Mouse (Mus musculus) ES-E14 (cell line): ENCODE results near the gene Rnf169. TPM values are rescaled to one million over a fixed set of nuclear protein-coding genes. Genes with fewer than 3 reads are reported as not detected.
A peak's percentile ranks its signal among the peaks of the same experiment; 100 is the strongest.

Experiments used
- DNase-seq: peaks from one replicate; pipeline ENCODE4 v3.0.0-alpha.2; 2013; ENCODE audit warnings: low read depth, low spot score
- H3K27ac ChIP-seq: 2 replicates; pipeline ENCODE4 v1.5.1; 2012; ENCODE audit warnings: low read depth, mild to moderate bottlenecking, low read length, moderate library complexity, mixed read lengths; ENCODE audit not compliant: poor library complexity, insufficient read depth, severe bottlenecking
- H3K36me3 ChIP-seq: 2 replicates; pipeline ENCODE4 v1.6.1; 2012; ENCODE audit warnings: mild to moderate bottlenecking, low read length, moderate library complexity, mixed read lengths; ENCODE audit not compliant: control insufficient read depth, poor library complexity, insufficient read depth, severe bottlenecking
- H3K4me1 ChIP-seq, 2 experiments: fragments of 150-350 bp in 1 of 2; sonication (generic) in 1 of 2; 2 replicates each; pipeline ENCODE4 v1.6.1; 2012; ENCODE audit warnings: low read length in 2 of 2, mild to moderate bottlenecking in 1 of 2, mixed read lengths in 1 of 2; ENCODE audit not compliant: control insufficient read depth in 2 of 2, insufficient read depth in 2 of 2, poor library complexity in 1 of 2
- H3K4me3 ChIP-seq, 2 experiments: fragments of 150-350 bp in 1 of 2; sonication (generic) in 1 of 2; 2 replicates each; pipeline ENCODE4 v1.5.1; 2012; ENCODE audit warnings: low read length in 2 of 2, low read depth in 1 of 2, mild to moderate bottlenecking in 1 of 2, mixed read lengths in 1 of 2; ENCODE audit not compliant: insufficient read depth in 1 of 2, poor library complexity in 1 of 2, severe bottlenecking in 1 of 2
- H3K9ac ChIP-seq: 2 replicates; pipeline ENCODE4 v1.6.1; 2012; ENCODE audit warnings: low read depth, mild to moderate bottlenecking, low read length, mixed read lengths; ENCODE audit not compliant: poor library complexity, insufficient read depth, severe bottlenecking
- H3K9me3 ChIP-seq: fragments of 150-350 bp; sonication (generic); 2 replicates; pipeline ENCODE4 v1.6.1; 2012; ENCODE audit warnings: low read depth, mild to moderate bottlenecking, low read length; ENCODE audit not compliant: control insufficient read depth, insufficient read depth
- CHD2 ChIP-seq: IDR thresholded peaks from 2 replicates; pipeline ENCODE4 v1.6.1; 2014; ENCODE audit warnings: mild to moderate bottlenecking, low read depth, low read length, inconsistent platforms
- HCFC1 ChIP-seq: IDR thresholded peaks from 2 replicates; pipeline ENCODE4 v1.6.1; 2012; ENCODE audit warnings: low read length, inconsistent platforms, borderline replicate concordance; ENCODE audit not compliant: insufficient read depth
- MAFK ChIP-seq: IDR thresholded peaks from 2 replicates; pipeline ENCODE4 v1.6.1; 2014; ENCODE audit warnings: mild to moderate bottlenecking, low read depth, low read length, inconsistent platforms; ENCODE audit not compliant: insufficient read depth
- ZC3H11A ChIP-seq: IDR thresholded peaks from 2 replicates; pipeline ENCODE4 v1.6.1; 2012; ENCODE audit warnings: low read depth, mild to moderate bottlenecking, inconsistent platforms, low read length, borderline replicate concordance
- ZNF384 ChIP-seq: IDR thresholded peaks from 2 replicates; pipeline ENCODE4 v1.6.1; 2012; ENCODE audit warnings: low read depth, low read length, inconsistent platforms
- in situ Hi-C, 2 experiments: fragments of 600-800 bp; cut with MboI; formaldehyde crosslinking; loops; one replicate each; pipeline ENCODE4 v1.15.1; 2025; ENCODE audit warnings: low sequenced_read_pairs in 2 of 2, inconsistent platforms in 1 of 2; ENCODE audit not compliant: unreplicated experiment in 2 of 2
- total RNA-seq: library from RNA; depleted of rRNA; stranded (reverse); fragments of 300-350 nt; gene quantifications from 2 replicates; pipeline ENCODE4 v1.2.3, GENCODE M21; 2012

Gene Rnf169
- total RNA-seq, 1 experiment = 19.2 TPM

DNA sequence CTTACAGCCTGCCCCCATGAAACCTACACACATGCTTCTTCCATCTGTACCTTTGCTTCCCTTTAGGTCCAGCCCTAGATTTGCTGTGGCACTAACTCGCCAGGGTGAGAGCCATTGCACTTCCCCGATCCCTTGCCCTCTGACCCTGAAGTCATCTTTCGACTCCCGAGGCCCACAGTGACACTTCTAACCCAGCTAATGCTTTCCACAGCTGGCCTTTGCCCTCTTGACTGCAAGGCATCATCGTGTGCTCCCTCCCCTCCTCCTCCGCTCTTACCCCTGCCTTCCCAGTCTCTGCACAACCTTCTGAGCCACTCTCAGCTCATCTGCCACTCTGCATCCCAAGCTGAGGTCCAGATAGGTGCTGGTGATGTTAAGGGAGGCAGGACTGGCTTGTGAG, 32.3 kb upstream of the Rnf169 start:
- no peak overlapping the region for H3K9ac ChIP-seq
- no peaks in the 10 kb centered on the region for H3K36me3 ChIP-seq
- no peak overlapping the region for H3K27ac ChIP-seq
- no peaks in the 10 kb centered on the region for H3K9me3 ChIP-seq
- no peak for DNase-seq
- no peaks in the 10 kb centered on the region; a peak in 1 of 4 replicates for H3K4me1 ChIP-seq
- no peak overlapping the region for H3K4me3 ChIP-seq
- TF ChIP-seq HCFC1 = no peak
- in situ Hi-C loops = no loop called here

DNA sequence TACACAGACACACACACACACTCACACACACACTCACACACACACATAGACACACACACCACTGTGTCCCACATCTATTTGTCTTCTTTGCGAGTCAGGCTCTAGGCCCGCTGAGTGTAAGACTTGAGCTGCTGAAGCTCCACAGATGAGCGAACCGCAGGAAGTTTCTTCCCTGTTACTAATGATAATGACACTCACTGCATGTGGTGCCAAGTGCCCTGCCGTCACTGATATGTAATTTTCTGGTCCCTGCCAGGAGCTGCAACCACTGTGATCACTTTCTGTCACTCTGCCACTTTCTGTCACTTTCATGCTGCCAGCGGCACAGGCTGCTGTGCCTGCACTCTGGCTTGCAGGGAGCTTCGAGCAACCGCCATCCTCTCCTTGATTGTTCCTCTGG, 31.8 kb upstream of the Rnf169 start:
- TF ChIP-seq ZC3H11A = no peak
- TF ChIP-seq CHD2 = no peak
- TF ChIP-seq MAFK = no peak
- no peak for TF ChIP-seq HCFC1
- TF ChIP-seq ZNF384 = no peak

DNA sequence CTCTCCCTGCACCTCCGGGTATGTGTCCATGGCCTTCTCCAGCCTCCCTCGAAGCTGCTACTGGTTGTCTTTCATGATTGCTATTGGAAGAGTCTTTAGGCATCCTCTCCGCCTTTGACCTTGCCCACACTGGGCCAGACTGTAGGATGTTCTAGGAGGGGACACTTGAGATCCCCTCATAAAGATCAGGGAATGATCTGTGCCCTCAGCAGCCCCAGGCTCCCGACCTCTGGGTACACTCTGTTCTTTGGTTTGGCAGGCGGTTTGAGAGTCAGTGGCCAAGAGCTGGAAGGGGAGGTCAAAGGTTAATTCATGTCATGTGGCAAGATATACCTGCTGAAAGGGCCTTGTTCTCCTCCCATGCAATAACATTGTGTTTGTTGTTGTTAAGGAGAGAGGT, 30.5 kb upstream of the Rnf169 start:
- Histone ChIP-seq H3K4me1 (no peaks in the 10 kb centered on the region; a peak in 1 of 4 replicates), H3K27ac (no peak overlapping the region), H3K36me3 (no peaks in the 10 kb centered on the region), H3K9ac (no peak overlapping the region), H3K9me3 (no peaks in the 10 kb centered on the region), H3K4me3 (no peak overlapping the region)
- DNase-seq = no peak
- TF ChIP-seq ZC3H11A (no peak), HCFC1 (no peak), CHD2 (no peak), MAFK (no peak), ZNF384 (no peak)
- in situ Hi-C loops = no loop called here

More for the DNA sequence above, 31.8 kb upstream of the Rnf169 start:
- Histone ChIP-seq H3K27ac (no peak overlapping the region), H3K9me3 (no peaks in the 10 kb centered on the region), H3K9ac (no peak overlapping the region), H3K4me1 (no peaks in the 10 kb centered on the region; a peak in 1 of 4 replicates), H3K4me3 (no peak overlapping the region), H3K36me3 (no peaks in the 10 kb centered on the region)
- DNase-seq = no peak
- in situ Hi-C loops = no loop called here

DNA sequence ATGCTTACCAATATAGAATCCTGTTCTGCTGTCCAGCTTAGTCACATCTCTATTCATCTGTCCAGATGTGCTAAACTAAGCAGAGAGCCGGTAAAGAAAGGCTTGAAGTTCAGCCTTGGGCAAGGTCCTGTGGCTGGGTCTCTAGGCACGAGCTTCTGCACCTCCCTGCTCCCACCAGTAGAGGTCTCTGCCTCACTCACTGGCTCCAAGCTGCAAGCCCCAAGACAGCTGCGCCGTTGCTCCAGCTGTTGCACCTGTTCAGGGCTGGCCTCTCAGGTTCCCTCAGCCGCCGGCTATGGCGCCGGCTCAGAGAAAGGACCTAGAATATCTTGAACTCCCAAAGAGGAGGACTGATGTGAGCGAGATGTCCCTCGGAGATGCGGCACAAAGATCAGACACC, 29.4 kb upstream of the Rnf169 start:
- Histone ChIP-seq H3K36me3 (no peaks in the 10 kb centered on the region), H3K27ac (no peak overlapping the region), H3K9me3 (no peaks in the 10 kb centered on the region), H3K4me1 (no peaks in the 10 kb centered on the region; a peak in 1 of 4 replicates), H3K4me3 (no peak overlapping the region), H3K9ac (no peak overlapping the region)
- TF ChIP-seq ZC3H11A = 0 out of 2 replicates have a peak, but pooled peaks have one; percentile 4
- TF ChIP-seq CHD2 = no peak
- TF ChIP-seq MAFK = no peak
- TF ChIP-seq HCFC1 = no peak
- TF ChIP-seq ZNF384 = no peak
- peak; percentile 76 for DNase-seq
- in situ Hi-C loops = no loop called here

DNA sequence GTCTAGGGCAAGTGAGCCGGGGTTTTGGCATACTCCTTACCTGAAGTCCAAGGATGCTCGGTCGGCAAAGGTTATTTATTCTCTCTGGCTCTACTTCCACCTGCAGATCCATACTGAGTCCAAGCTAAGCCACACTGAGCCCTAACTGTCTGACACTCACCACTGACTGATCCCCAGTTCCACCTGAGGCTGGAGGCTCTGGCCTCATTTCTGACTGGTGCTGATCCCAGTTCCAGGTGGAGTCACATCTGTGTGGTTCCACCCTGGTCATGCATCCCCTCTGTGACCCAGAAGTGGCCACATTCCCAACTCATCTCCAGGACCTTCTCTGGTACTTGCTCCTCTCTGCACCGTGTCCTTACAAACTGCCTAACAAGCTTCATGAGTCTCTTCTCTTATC, 28.5 kb upstream of the Rnf169 start:
- Histone ChIP-seq H3K4me1 (no peaks in the 10 kb centered on the region; a peak in 1 of 4 replicates), H3K36me3 (no peaks in the 10 kb centered on the region), H3K27ac (no peak overlapping the region), H3K4me3 (no peak overlapping the region), H3K9ac (no peak overlapping the region), H3K9me3 (no peaks in the 10 kb centered on the region)
- TF ChIP-seq MAFK (no peak), ZC3H11A (no peak), CHD2 (no peak), ZNF384 (no peak), HCFC1 (no peak)
- in situ Hi-C loops = no loop called here
- DNase-seq = no peak
